Mouse (Mus musculus) layer of hippocampus, adult 6 months (tissue): ENCODE data around the gene Tcf15. TPM values are rescaled to one million over a fixed set of nuclear protein-coding genes. Genes with fewer than 3 reads are reported as not detected.

Experiments used
- long read RNA-seq, 2 experiments: library from polyadenylated mRNA; unstranded; transcript quantifications; one replicate each; pipeline ENCODE4 v2.0.0; 2019 to 2020
- polyA plus RNA-seq: library from polyadenylated mRNA; unstranded; fragments of <200 nt; fragmentation: Nextera tagmentation; gene quantifications from 2 replicates; pipeline ENCODE4 v1.2.3, GENCODE M21; 2021

The Tcf15 gene
- polyA plus RNA-seq: 0.30 and 0.87 TPM in 2 replicates
- long read RNA-seq, experiment 1, partial matches to known transcripts: 0 of 2 reads
- long read RNA-seq, experiment 1, other reads (novel, unspliced or antisense): 0 of 2 reads
- long read RNA-seq, experiment 2: 0 reads

GRCm38 (mm10) chr2:152143279-152144157 lies at the start of gene Tcf15:
Gene Tcf15 (plus strand): TSS chr2:152143561.

GRCm38 (mm10) chr2:152105318-152106224 lies 37.8 kb upstream of the Tcf15 start, which contains the start of gene Srxn1:
Gene Srxn1 (plus strand): TSS chr2:152105516.

Other genes starting within 250 kb of the Tcf15 start
- gene Angpt4, start 232.4 kb upstream of the Tcf15 start, polyA plus RNA-seq: 0.08 and 0.09 TPM in 2 replicates
- gene Fam110a, start 163.3 kb upstream of the Tcf15 start, polyA plus RNA-seq: 10.7 and 12.9 TPM in 2 replicates
- 2.5 and 2.6 TPM in 2 replicates for gene Slc52a3, start 147.1 kb upstream of the Tcf15 start, polyA plus RNA-seq
- 1.2 TPM in 2 replicates for gene Scrt2, start 62.0 kb upstream of the Tcf15 start, polyA plus RNA-seq
- 20.7 and 25.6 TPM in 2 replicates for gene Srxn1, start 38.0 kb upstream of the Tcf15 start, polyA plus RNA-seq
- gene Csnk2a1, start 83.3 kb downstream of the Tcf15 start, polyA plus RNA-seq: 220 and 235 TPM in 2 replicates
- 17.2 and 19.5 TPM in 2 replicates for gene Tbc1d20, start 150.3 kb downstream of the Tcf15 start, polyA plus RNA-seq
- gene Rbck1, start 189.1 kb downstream of the Tcf15 start, polyA plus RNA-seq: 87.6 and 106 TPM in 2 replicates
- gene Trib3, start 200.5 kb downstream of the Tcf15 start, polyA plus RNA-seq: 0.48 and 0.50 TPM in 2 replicates
- 100 and 142 TPM in 2 replicates for gene Nrsn2, start 233.1 kb downstream of the Tcf15 start, polyA plus RNA-seq